Mouse (Mus musculus) lung, postnatal 0 days (tissue): ENCODE results near the gene Smg8.

Experiments
- CTCF ChIP-seq: IDR thresholded peaks from 2 replicates; pipeline ENCODE4 v1.5.1; 2016; ENCODE audit warnings: antibody characterized with exemption, mild to moderate bottlenecking
- EP300 ChIP-seq: IDR thresholded peaks from 2 replicates; pipeline ENCODE4 v1.6.1; 2016; ENCODE audit warnings: antibody characterized with exemption, mild to moderate bottlenecking, control low read depth

DNA sequence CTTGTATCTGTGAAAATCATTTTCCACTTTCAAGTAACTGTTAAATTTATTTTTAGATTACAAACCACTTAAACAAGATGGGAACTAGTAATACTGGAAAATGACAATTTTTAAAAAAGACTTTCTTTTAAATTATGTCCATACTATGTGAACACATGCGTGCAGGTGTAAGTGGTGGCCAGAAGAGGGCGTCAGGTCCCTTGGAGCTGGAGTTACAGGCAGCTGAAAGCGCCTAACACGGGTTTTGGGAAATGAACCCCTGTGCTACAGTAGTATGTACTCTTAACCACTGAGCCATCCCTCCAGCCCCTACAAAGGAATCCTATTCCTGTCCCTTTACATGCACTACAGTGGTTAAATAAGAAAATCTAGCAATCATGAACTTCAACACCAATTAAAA lies 50.4 kb downstream of the Smg8 start:
- TF ChIP-seq EP300 (no peak), CTCF (peak; percentile 56)
